Mouse (Mus musculus) kidney, postnatal 0 days (tissue): ENCODE measurements around the gene Fbxo27. TPM values are rescaled to one million over a fixed set of nuclear protein-coding genes. Genes with fewer than 3 reads are reported as not detected.

Experiments used
- ATAC-seq: fragments of 200-750 bp; cut with Nextera tagmentation; replicated peaks from 2 replicates; pipeline ENCODE4 v1.8.0; 2017; ENCODE audit warnings: low read depth, moderate number of reproducible peaks, moderate TSS enrichment, moderate library complexity; ENCODE audit not compliant: low FRiP score
- DNase-seq: peaks from one replicate; pipeline ENCODE4 v3.0.0-alpha.2; 2016; ENCODE audit warnings: low spot score
- H3K27ac ChIP-seq: fragments of 300-500 bp; sonication (generic); 2 replicates; pipeline ENCODE4 v1.5.1; 2014; ENCODE audit warnings: mild to moderate bottlenecking
- H3K27me3 ChIP-seq: fragments of 300-500 bp; sonication (generic); 2 replicates; pipeline ENCODE4 v1.6.1; 2014; ENCODE audit warnings: low read length, mixed read lengths; ENCODE audit not compliant: insufficient read depth
- H3K36me3 ChIP-seq: fragments of 300-500 bp; sonication (generic); 2 replicates; pipeline ENCODE4 v1.6.1; 2014; ENCODE audit warnings: low read length, mixed read lengths; ENCODE audit not compliant: insufficient read depth
- H3K4me1 ChIP-seq: fragments of 300-500 bp; sonication (generic); replicated peaks from 2 replicates; pipeline ENCODE4 v1.6.1; 2014; ENCODE audit warnings: antibody characterized with exemption, low read length, mixed read lengths; ENCODE audit not compliant: insufficient read depth
- H3K4me2 ChIP-seq: fragments of 300-500 bp; sonication (generic); 2 replicates; pipeline ENCODE4 v1.6.1; 2014; ENCODE audit warnings: mild to moderate bottlenecking, low read length, moderate library complexity, mixed read lengths
- H3K4me3 ChIP-seq: fragments of 300-500 bp; sonication (generic); replicated peaks from 2 replicates; pipeline ENCODE4 v1.5.1; 2014; ENCODE audit warnings: low read depth, low read length
- H3K9ac ChIP-seq: fragments of 300-500 bp; sonication (generic); 2 replicates; pipeline ENCODE4 v1.6.1; 2014; ENCODE audit warnings: low read depth, low read length
- H3K9me3 ChIP-seq: fragments of 300-500 bp; sonication (generic); replicated peaks from 2 replicates; pipeline ENCODE4 v1.6.1; 2016; ENCODE audit warnings: low read length, inconsistent platforms, mixed read lengths
- CTCF ChIP-seq: IDR thresholded peaks from 2 replicates; pipeline ENCODE4 v1.5.1; 2016; ENCODE audit warnings: antibody characterized with exemption, low read depth, mild to moderate bottlenecking, moderate library complexity
- WGBS: fragments of 180-500 bp; shearing (Covaris S2); extraction: QIAGEN DNeasy Blood & Tissue Kit; methylation state at CpG from one replicate; pipeline ENCODE4 v1.1.7; 2014; 5-methylcytosine and 5-hydroxymethylcytosine counted together
- polyA plus RNA-seq: library from polyadenylated mRNA; unstranded; fragments of >200 nt; fragmentation: Nextera tagmentation; extraction: Ambion mirVana; gene quantifications from 2 replicates; pipeline ENCODE4 v1.2.1, GENCODE M21; 2015

The Fbxo27 gene
- polyA plus RNA-seq, result 3.9 and 4.1 TPM in 2 replicates

DNA sequence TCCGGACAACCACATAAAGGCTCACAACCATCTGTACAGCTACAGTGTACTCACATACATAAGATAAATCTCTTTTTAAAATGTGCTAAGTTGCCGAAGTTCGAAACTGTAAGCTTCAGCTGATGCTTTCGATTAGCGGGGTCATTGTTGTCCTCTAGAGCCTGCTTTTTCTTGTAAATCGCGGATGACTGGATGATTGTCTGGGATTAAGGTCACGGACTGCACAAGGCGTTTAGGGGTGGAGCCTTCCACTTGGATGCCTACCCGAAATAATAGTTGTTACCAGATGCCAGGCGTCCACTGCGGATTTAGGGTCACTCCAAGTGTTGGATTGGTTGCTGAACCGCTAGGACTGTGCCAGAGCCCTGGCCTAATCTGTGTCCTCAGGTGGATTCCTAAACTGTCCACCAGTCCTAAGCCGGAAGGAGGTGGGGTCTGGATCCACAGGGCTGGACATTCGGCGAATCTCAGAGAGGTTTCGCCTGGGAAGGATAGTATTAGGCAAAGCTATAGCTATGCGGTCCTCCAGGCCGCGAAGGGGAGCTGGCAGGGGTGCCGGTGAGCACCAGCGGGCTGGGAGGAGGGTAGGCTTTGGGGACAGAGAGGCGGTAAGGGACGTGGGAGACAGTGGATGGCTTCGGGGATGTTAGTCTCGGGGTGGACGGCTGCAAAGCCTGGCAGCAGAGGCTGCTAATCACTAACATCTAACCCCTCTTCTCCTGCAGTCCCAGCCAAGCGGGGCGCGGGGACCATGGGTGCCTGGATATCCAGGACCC lies at the start of gene Fbxo27:
TSS of gene Fbxo27 (plus strand) at position 305 of the 776 bp plus-strand sequence.
- no peaks in the 10 kb centered on the region for H3K4me1 ChIP-seq
- H3K9ac ChIP-seq, result peak within 1 kb of the TSS; percentile 56
- no peaks in the 10 kb centered on the region for H3K27me3 ChIP-seq
- H3K27ac ChIP-seq, result peak within 1 kb of the TSS; percentile 34; the same call in 1 of the 2 replicates
- DNase-seq (peak; percentile 13), ATAC-seq (no peak; the same call in 1 of the 2 replicates)
- peak within 1 kb of the TSS; percentile 46 for H3K4me3 ChIP-seq
- WGBS, result 41% methylated on average over 30 of the region's 30 CpGs
- no peaks in the 10 kb centered on the region for H3K36me3 ChIP-seq
- no peak for TF ChIP-seq CTCF
- H3K4me2 ChIP-seq, result peak within 1 kb of the TSS; percentile 88
- no peaks in the 10 kb centered on the region for H3K9me3 ChIP-seq

DNA sequence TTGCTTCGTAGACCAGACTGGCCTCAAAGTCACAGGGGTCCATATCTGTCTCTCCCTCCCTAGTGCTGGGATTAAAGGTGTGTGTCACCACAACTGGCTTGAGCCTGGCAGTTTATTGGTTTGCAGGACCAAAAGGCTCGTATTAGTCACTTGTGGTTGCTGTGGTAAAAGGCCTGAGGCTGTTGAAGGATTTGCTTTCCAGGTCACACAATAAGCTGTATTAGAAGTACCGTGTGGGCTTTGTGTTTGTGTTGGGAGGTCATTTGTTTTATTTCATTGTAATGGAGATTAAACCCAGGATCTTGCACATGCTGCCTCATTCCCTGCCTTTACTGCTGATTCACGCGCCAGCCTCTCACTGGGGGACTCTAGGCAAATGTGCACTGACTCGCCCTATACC lies 47.3 kb upstream of the Fbxo27 start:
- DNase-seq, result no peak
- no peak overlapping the region for H3K27ac ChIP-seq
- ATAC-seq, result no peak
- H3K4me1 ChIP-seq, result no peaks in the 10 kb centered on the region
- 74% methylated on average over 6 of the region's 6 CpGs for WGBS
- H3K27me3 ChIP-seq, result no peaks in the 10 kb centered on the region
- H3K9me3 ChIP-seq, result no peaks in the 10 kb centered on the region
- H3K4me2 ChIP-seq, result no peak overlapping the region
- H3K9ac ChIP-seq, result no peak overlapping the region
- no peak for TF ChIP-seq CTCF
- H3K4me3 ChIP-seq, result no peak overlapping the region
- H3K36me3 ChIP-seq, result no peaks in the 10 kb centered on the region

DNA sequence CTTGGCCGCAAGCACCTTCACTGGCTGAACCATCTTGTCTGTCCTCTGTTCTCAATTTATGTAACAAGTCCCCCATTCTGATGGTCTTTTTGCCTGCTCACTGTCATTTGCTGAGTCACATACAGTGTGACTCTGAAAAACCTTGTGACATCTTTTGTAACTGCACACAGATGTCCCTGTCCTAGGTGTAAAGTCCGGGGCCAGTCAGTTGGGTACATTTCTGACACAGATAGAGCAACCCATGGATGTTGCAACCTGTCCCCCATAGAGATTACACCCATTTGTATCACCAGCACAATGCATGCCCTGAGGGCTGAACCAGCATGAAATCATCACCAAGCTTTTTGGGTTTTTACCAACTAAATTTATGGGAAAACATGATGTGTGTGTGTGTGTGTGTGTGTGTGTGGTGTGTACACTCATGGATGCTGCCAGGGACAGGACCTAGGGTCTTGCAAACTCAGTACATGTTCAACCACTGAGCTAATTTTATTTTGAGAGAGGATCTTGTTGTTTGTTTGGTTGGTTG lies 46.6 kb upstream of the Fbxo27 start:
- no peak for ATAC-seq
- Histone ChIP-seq H3K27ac (no peak overlapping the region), H3K9ac (no peak overlapping the region), H3K9me3 (no peaks in the 10 kb centered on the region), H3K4me1 (no peaks in the 10 kb centered on the region), H3K36me3 (no peaks in the 10 kb centered on the region), H3K4me3 (no peak overlapping the region), H3K27me3 (no peaks in the 10 kb centered on the region), H3K4me2 (no peak overlapping the region)
- WGBS, result 77% methylated on average over 2 of the region's 2 CpGs
- no peak for DNase-seq
- TF ChIP-seq CTCF, result no peak

DNA sequence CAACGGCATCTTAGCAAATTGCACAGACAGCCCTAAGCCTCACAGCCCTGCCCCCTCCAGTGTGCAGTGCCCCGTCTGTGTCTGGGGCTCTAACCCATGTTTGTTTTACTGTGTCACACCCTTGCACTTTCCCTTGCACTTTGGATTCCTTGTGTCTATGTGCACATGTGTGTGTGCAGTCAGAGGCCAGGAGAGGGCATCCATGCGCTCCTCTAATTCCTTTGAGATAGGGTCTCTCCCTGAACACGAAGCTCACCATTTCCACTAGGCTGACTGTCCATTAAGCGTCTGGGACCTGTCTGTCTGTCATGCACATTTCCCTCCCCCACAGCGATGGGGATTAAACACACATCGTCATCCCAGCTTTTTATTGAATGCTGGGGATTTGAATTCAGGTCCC lies 45.6 kb upstream of the Fbxo27 start:
- no peak overlapping the region for H3K4me3 ChIP-seq
- peak; percentile 28 for DNase-seq

DNA sequence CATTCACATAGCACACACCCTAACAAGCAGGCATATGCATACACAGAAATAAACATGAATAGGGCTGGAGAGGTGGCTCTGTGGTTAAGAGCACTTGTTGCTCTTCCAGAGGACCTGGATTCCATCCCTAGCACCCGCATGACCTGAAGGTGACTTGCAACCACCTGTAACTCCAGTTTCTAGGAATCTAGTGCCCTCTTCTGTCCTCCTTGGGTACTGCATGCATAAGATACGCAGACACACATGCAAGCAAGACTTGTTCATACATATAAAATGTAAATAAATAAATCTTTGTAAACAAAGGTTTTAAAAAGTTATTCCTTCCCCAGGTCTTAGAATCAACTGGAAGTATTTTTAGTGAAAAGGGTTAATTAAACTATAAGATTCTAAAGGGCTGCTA lies 41.5 kb upstream of the Fbxo27 start:
- peak; percentile 34; the same call in 1 of the 2 replicates for TF ChIP-seq CTCF
- H3K27ac ChIP-seq, result no peak overlapping the region
- H3K27me3 ChIP-seq, result no peaks in the 10 kb centered on the region
- WGBS, result 88% methylated on average over 2 of the region's 2 CpGs
- no peaks in the 10 kb centered on the region for H3K4me1 ChIP-seq
- DNase-seq (no peak), ATAC-seq (no peak)
- H3K9me3 ChIP-seq, result no peaks in the 10 kb centered on the region
- no peak overlapping the region for H3K4me2 ChIP-seq
- H3K9ac ChIP-seq, result no peak overlapping the region
- H3K4me3 ChIP-seq, result no peak overlapping the region
- no peaks in the 10 kb centered on the region for H3K36me3 ChIP-seq

More for the DNA sequence above, 45.6 kb upstream of the Fbxo27 start:
- Histone ChIP-seq H3K4me2 (no peak overlapping the region), H3K27ac (no peak overlapping the region), H3K36me3 (no peaks in the 10 kb centered on the region), H3K9me3 (no peaks in the 10 kb centered on the region), H3K9ac (no peak overlapping the region), H3K27me3 (no peaks in the 10 kb centered on the region), H3K4me1 (no peaks in the 10 kb centered on the region)
- 43% methylated on average over 7 of the region's 7 CpGs for WGBS
- ATAC-seq, result no peak
- TF ChIP-seq CTCF, result peak; percentile 53; the same call in 1 of the 2 replicates

DNA sequence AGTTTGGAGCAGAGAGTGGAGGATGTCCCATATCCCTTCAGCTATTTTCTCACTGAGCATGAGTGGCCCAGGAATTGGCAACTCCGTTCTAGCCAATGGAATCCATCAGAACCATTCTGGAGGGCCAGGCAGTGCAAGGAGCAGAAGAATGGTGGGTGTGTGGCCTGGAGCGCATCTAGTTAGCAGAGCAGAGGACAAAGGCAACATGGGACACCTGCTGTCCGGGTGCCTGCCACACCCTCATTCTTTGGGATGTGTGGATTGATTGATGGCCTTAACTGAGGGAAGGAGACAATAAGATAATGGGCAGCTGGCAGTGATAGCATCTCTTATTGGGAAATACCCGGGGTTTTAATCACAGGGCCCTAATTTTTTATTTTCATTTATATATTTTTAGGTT lies 36.2 kb upstream of the Fbxo27 start:
- no peak for DNase-seq
- Histone ChIP-seq H3K4me1 (no peaks in the 10 kb centered on the region), H3K9ac (no peak overlapping the region), H3K9me3 (no peaks in the 10 kb centered on the region), H3K36me3 (no peaks in the 10 kb centered on the region), H3K4me3 (no peak overlapping the region), H3K27ac (no peak overlapping the region), H3K4me2 (no peak overlapping the region), H3K27me3 (no peaks in the 10 kb centered on the region)
- no peak for ATAC-seq
- TF ChIP-seq CTCF, result no peak
- 65% methylated on average over 4 of the region's 4 CpGs for WGBS
